Mouse (Mus musculus): ENCODE results near the gene Kremen1.

GRCm38 (mm10) chr11:5149955-5150354, 111.4 kb downstream of the Kremen1 start:
- TF ChIP-seq POLR2A (IDR thresholded peaks at IDR 0.05; ENCODE audit: low read depth, low read length) (no peak), CTCF (conservative IDR thresholded peaks at IDR 0.05 in 1 of 2, IDR thresholded peaks at IDR 0.05 in 1 of 2; ENCODE audit: low read depth in 2 of 2, low read length in 2 of 2) (no peak)

Measured in CH12.LX (cell line).